Mouse (Mus musculus): ENCODE results near the gene Aknad1. TPM values are rescaled to one million over a fixed set of nuclear protein-coding genes. Genes with fewer than 3 reads are reported as not detected.

Aknad1 gene
- 0.37 and 0.56 TPM in 2 replicates for polyA plus RNA-seq (2015; fragmentation: Nextera tagmentation; extraction: Ambion mirVana)

GRCm38 (mm10) chr3:108739045-108739708 lies at the start of gene Aknad1:
Aknad1 (plus strand) TSS chr3:108739658.
- H3K27ac ChIP-seq: no peak within 1 kb of the TSS
- H3K9me3 ChIP-seq (replicated peaks): no peaks in the 10 kb centered on the region
- no peak within 1 kb of the TSS for H3K9ac ChIP-seq
- no peak within 1 kb of the TSS for H3K4me3 ChIP-seq (replicated peaks)
- H3K4me2 ChIP-seq: no peak within 1 kb of the TSS
- peaks cover 20% of the 10 kb centered on the region for H3K4me1 ChIP-seq (replicated peaks)
- DNase-seq: no peak
- peaks cover 37% of the 10 kb centered on the region for H3K27me3 ChIP-seq
- ATAC-seq (ENCODE audit: low read depth): no peak
- H3K36me3 ChIP-seq: no peaks in the 10 kb centered on the region
- WGBS (ENCODE audit: insufficient replicate concordance): 61% methylated on average over 8 of the region's 8 CpGs

- no peaks in the 10 kb centered on the region for H3K4me1 ChIP-seq (replicated peaks)
- 84% methylated on average over 4 of the region's 4 CpGs for WGBS (ENCODE audit: insufficient replicate concordance)
These were observed 49.5 kb upstream of the Aknad1 start for GRCm38 (mm10) chr3:108689979-108690378.

GRCm38 (mm10) chr3:108694321-108694720 lies 45.1 kb upstream of the Aknad1 start:
- Histone ChIP-seq H3K27me3 (no peaks in the 10 kb centered on the region), H3K9ac (no peak overlapping the region), H3K4me2 (no peak overlapping the region), H3K36me3 (peaks cover 69% of the 10 kb centered on the region), H3K27ac (no peak overlapping the region), H3K9me3 (replicated peaks) (no peaks in the 10 kb centered on the region), H3K4me3 (replicated peaks) (no peak overlapping the region), H3K4me1 (replicated peaks) (peaks cover 8% of the 10 kb centered on the region)
- DNase-seq: no peak
- WGBS (ENCODE audit: insufficient replicate concordance): 87% methylated on average over 9 of the region's 9 CpGs
- ATAC-seq (ENCODE audit: low read depth): no peak

More at GRCm38 (mm10) chr3:108689979-108690378, 49.5 kb upstream of the Aknad1 start:
- H3K4me2 ChIP-seq: no peak overlapping the region
- ATAC-seq (ENCODE audit: low read depth): no peak
- no peaks in the 10 kb centered on the region for H3K9me3 ChIP-seq (replicated peaks)
- no peaks in the 10 kb centered on the region for H3K27me3 ChIP-seq
- H3K4me3 ChIP-seq (replicated peaks): no peak overlapping the region
- H3K27ac ChIP-seq: no peak overlapping the region
- no peak for DNase-seq
- H3K9ac ChIP-seq: no peak overlapping the region
- H3K36me3 ChIP-seq: peaks cover 70% of the 10 kb centered on the region

DNA sequence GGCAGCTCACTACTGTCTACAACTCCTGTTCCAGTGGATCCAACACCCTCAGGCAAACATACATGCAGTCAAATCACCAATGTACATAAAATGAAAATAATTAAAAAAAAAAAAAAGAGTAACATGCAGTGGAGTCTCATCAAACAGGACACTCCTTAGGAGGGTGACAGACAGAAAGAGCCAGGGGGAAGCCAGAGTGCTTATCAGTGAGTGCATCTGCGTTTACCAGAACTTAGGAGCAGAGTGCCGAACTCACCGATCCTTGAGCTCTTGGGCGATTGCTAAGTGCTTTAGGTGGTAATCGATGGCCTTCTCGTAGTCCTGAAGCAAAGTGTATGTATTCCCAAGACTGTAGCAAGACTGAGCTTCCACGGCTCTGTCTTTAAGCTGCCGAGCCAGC lies 40.8 kb upstream of the Aknad1 start:
- 0 out of 2 replicates have a peak, but pooled peaks have one; percentile 45 for ATAC-seq (ENCODE audit: low read depth)
- Histone ChIP-seq H3K9ac (no peak overlapping the region), H3K36me3 (peaks cover 85% of the 10 kb centered on the region), H3K9me3 (replicated peaks) (no peaks in the 10 kb centered on the region), H3K4me2 (no peak overlapping the region), H3K27ac (no peak overlapping the region), H3K27me3 (no peaks in the 10 kb centered on the region), H3K4me1 (replicated peaks) (peaks cover 8% of the 10 kb centered on the region), H3K4me3 (replicated peaks) (no peak overlapping the region)
- 66% methylated on average over 8 of the region's 8 CpGs for WGBS (ENCODE audit: insufficient replicate concordance)
- no peak for DNase-seq

GRCm38 (mm10) chr3:108699786-108700185 lies 39.7 kb upstream of the Aknad1 start:
- H3K9me3 ChIP-seq (replicated peaks): no peaks in the 10 kb centered on the region
- no peak overlapping the region for H3K4me3 ChIP-seq (replicated peaks)
- H3K4me2 ChIP-seq: no peak overlapping the region
- 85% methylated on average over 4 of the region's 4 CpGs for WGBS (ENCODE audit: insufficient replicate concordance)
- DNase-seq (no peak), ATAC-seq (ENCODE audit: low read depth) (no peak)
- H3K4me1 ChIP-seq (replicated peaks): peaks cover 8% of the 10 kb centered on the region
- no peak overlapping the region for H3K9ac ChIP-seq
- no peaks in the 10 kb centered on the region for H3K27me3 ChIP-seq
- H3K27ac ChIP-seq: no peak overlapping the region
- H3K36me3 ChIP-seq: peaks cover 75% of the 10 kb centered on the region

GRCm38 (mm10) chr3:108701256-108701655 lies 38.2 kb upstream of the Aknad1 start:
- H3K27me3 ChIP-seq: no peaks in the 10 kb centered on the region
- ATAC-seq (ENCODE audit: low read depth) (no peak), DNase-seq (no peak)
- H3K36me3 ChIP-seq: peaks cover 71% of the 10 kb centered on the region
- peaks cover 8% of the 10 kb centered on the region for H3K4me1 ChIP-seq (replicated peaks)
- H3K9ac ChIP-seq: no peak overlapping the region
- 78% methylated on average over 1 of the region's 1 CpGs for WGBS (ENCODE audit: insufficient replicate concordance)
- H3K4me3 ChIP-seq (replicated peaks): no peak overlapping the region
- H3K27ac ChIP-seq: no peak overlapping the region
- H3K4me2 ChIP-seq: no peak overlapping the region
- no peaks in the 10 kb centered on the region for H3K9me3 ChIP-seq (replicated peaks)

DNA sequence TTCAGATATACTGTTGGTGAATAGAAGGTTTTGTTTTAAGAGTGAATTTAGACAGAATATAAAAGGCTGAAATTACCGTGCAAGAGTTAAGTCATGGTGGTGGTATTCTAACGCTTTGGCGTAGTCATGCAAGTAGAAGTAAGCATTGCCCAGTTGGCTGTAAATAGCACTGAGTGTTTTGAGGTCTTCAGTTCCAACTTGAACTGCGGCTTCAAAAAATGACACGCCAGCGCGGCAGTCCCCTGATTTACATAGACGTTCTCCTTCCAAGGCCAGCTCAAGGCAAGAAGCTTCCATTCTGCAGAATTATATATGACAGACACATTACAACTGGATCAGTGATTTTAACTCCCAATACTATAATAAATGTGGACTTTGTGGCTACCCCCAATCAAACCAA lies 36.7 kb upstream of the Aknad1 start:
- Histone ChIP-seq H3K27ac (no peak overlapping the region), H3K9me3 (replicated peaks) (no peaks in the 10 kb centered on the region), H3K36me3 (peaks cover 62% of the 10 kb centered on the region), H3K4me3 (replicated peaks) (no peak overlapping the region), H3K4me2 (no peak overlapping the region), H3K9ac (no peak overlapping the region), H3K27me3 (no peaks in the 10 kb centered on the region), H3K4me1 (replicated peaks) (peaks cover 8% of the 10 kb centered on the region)
- no peak for DNase-seq
- no peak for ATAC-seq (ENCODE audit: low read depth)
- WGBS (ENCODE audit: insufficient replicate concordance): 94% methylated on average over 8 of the region's 8 CpGs

DNA sequence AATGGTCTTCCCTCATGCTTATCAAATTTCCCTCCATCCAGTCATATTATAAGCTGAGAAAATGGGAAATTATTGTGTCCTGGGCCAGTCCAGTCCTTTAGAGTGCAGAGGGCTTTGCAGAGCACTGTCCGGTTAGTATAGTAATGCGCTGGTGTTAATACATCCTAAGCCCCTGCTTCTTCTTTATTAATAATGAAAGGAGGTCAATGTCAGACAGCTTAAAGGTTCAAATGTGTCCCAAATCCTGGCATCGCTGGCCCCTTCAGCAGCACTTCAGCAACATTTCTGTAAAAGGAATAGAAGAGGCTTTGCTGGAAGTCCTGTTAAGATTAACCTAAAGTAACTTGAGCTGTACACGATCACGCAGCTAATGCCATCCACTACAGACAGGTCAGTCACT lies 28.2 kb upstream of the Aknad1 start:
- Histone ChIP-seq H3K9me3 (replicated peaks) (no peaks in the 10 kb centered on the region), H3K27ac (no peak overlapping the region), H3K9ac (no peak overlapping the region), H3K4me2 (no peak overlapping the region), H3K36me3 (peaks cover 14% of the 10 kb centered on the region), H3K4me3 (replicated peaks) (no peak overlapping the region), H3K27me3 (no peaks in the 10 kb centered on the region), H3K4me1 (replicated peaks) (peaks cover 45% of the 10 kb centered on the region)
- ATAC-seq (ENCODE audit: low read depth) (no peak), DNase-seq (no peak)
- 95% methylated on average over 5 of the region's 5 CpGs for WGBS (ENCODE audit: insufficient replicate concordance)

GRCm38 (mm10) chr3:108713065-108713675 lies 26.3 kb upstream of the Aknad1 start:
- peaks cover 12% of the 10 kb centered on the region for H3K36me3 ChIP-seq
- H3K9me3 ChIP-seq (replicated peaks): no peaks in the 10 kb centered on the region
- no peak overlapping the region for H3K9ac ChIP-seq
- H3K27me3 ChIP-seq: no peaks in the 10 kb centered on the region
- H3K4me1 ChIP-seq (replicated peaks): peaks cover 54% of the 10 kb centered on the region
- no peak overlapping the region for H3K27ac ChIP-seq
- DNase-seq (no peak), ATAC-seq (ENCODE audit: low read depth) (no peak)
- 38% methylated on average over 3 of the region's 3 CpGs for WGBS (ENCODE audit: insufficient replicate concordance)
- no peak overlapping the region for H3K4me3 ChIP-seq (replicated peaks)
- no peak overlapping the region for H3K4me2 ChIP-seq

DNA sequence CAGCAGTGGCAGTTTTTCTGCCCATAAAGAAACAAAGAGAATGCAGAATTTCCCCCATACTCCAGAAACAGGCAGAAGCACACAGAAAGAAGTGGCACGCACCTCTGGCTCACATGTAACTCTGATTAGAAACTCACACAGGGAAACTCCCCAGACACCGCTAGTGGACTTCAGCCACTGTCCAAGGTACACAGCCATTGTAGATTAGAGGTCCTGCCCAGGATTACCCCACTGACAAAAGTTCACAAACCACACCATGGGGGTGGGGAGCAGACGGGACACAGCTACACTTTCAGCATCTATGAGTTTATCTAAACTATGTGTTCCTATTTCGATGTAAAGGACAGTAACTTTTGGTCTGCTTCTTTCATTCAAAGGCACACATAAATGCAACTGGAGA lies 24.6 kb upstream of the Aknad1 start:
- Histone ChIP-seq H3K4me1 (replicated peaks) (peaks cover 65% of the 10 kb centered on the region), H3K27me3 (no peaks in the 10 kb centered on the region), H3K9me3 (replicated peaks) (no peaks in the 10 kb centered on the region), H3K4me2 (no peak overlapping the region), H3K27ac (no peak overlapping the region), H3K36me3 (peaks cover 7% of the 10 kb centered on the region), H3K4me3 (replicated peaks) (no peak overlapping the region), H3K9ac (no peak overlapping the region; the same call in 1 of the 2 replicates)
- DNase-seq (no peak), ATAC-seq (ENCODE audit: low read depth) (peak; percentile 69)
- whole genome bisulfite sequencing (ENCODE audit: insufficient replicate concordance): 72% methylated on average over 4 of the region's 4 CpGs

DNA sequence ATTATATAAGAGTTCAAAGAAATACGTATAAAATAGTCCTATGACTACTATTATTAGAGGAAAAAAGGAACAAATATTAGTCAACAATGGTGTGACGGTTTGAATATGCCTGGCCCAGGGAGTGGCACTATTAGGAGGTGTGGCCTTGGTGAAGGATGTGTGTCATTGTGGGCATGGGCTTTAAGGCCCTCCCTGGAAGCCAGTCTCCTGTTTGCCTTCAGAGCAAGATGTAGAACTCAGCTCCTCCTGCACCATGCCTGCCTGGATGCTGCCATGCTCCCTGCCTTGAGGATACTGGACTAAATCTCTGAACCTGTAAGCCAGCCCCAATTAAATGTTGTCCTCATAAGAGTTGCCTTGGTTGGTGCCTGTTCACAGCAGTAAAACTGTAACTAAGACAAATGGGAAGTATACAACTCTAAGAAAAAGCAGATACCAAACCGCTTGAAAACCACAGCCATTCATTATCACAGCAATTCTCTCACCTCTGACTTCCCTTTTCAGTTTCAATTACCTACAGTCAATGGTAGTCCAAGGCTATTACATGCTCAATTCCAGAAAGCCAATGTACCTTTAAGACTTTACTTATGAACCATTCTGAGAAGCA lies 21.5 kb upstream of the Aknad1 start:
- no peak for ATAC-seq (ENCODE audit: low read depth)
- Histone ChIP-seq H3K27ac (peak overlapping the region; percentile 69), H3K4me2 (peak overlapping the region; percentile 17), H3K36me3 (peaks cover 2% of the 10 kb centered on the region; the same call in 1 of the 2 replicates), H3K4me3 (replicated peaks) (no peak overlapping the region), H3K9ac (peak overlapping the region; percentile 30; the same call in 1 of the 2 replicates), H3K9me3 (replicated peaks) (no peaks in the 10 kb centered on the region), H3K27me3 (peaks cover 4% of the 10 kb centered on the region; the same call in 1 of the 2 replicates), H3K4me1 (replicated peaks) (peaks cover 71% of the 10 kb centered on the region)
- 39% methylated on average over 3 of the region's 3 CpGs for WGBS (ENCODE audit: insufficient replicate concordance)
- peak; percentile 26 for DNase-seq

All from liver, embryonic 13.5 days (tissue).